Mouse (Mus musculus): ENCODE measurements at regions not wholly inside any gene's neighbourhood (a gene's known extent, or its start where the extent isn't known, plus 50 kb on each side); places are given as distances from the start of the nearest gene placed in this dataset.

DNA sequence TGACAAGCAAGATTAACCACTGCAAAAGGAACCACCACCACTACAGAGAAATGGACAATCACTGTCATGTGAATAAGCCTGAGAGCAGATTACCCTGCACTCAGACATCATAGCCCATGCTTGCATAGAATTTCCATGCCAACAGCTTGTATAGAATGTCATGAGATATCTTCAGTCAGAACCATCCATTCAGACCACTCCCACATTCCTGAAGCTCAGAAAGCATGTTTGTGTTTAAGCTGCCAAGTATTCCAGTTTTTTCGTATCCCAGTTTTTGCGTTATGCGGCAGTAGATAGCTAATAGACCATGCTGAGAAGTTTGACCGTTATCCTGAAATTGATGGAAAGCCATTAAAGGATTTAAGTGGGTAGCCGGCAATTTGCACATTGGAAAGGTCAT is 155.8 kb upstream of the Snx19 start:
- TF ChIP-seq CTCF (conservative IDR thresholded peaks at IDR 0.05; ENCODE audit: insufficient read depth, insufficient read length, low read depth, low read length) (no peak), POLR2A (IDR thresholded peaks at IDR 0.05; ENCODE audit: low read depth, low read length) (no peak)

All from kidney, adult 2 months (tissue).